Mouse (Mus musculus) adipocyte (in vitro differentiated cells): Measurements from ENCODE around the gene Gm30737.
"Not testable (repeated sequence)": the region's sequence is repeated elsewhere in the genome, so short reads cannot be mapped to it uniquely, and the experiment has no call there.

Experiments
- DNase-seq: peaks from one replicate; pipeline ENCODE4 v3.0.0-alpha.2; 2016; ENCODE audit warnings: low spot score

Gm30737 gene

GRCm38 (mm10) chrY:14400410-14400809 lies at the start of gene Gm30737:
Gm30737 (plus strand) TSS chrY:14400710.
- DNase-seq, result not testable (repeated sequence)
